Mouse (Mus musculus): ENCODE data around the gene Lrrc63. TPM values are rescaled to one million over a fixed set of nuclear protein-coding genes. Genes with fewer than 3 reads are reported as not detected.
"Not testable (repeated sequence)": the region's sequence is repeated elsewhere in the genome, so short reads cannot be mapped to it uniquely, and the experiment has no call there.

The Lrrc63 gene
- total and polyA plus RNA-seq, 2 experiments from 2014 or later = not detected

GRCm38 (mm10) chr14:75163866-75164265 is 33.2 kb upstream of the Lrrc63 start:
- DNase-seq (no peak), ATAC-seq (no peak)
- 90% methylated on average over 8 of the region's 8 CpGs for WGBS
- Histone ChIP-seq H3K4me3 (ENCODE audit: low read depth, low read length) (no peak overlapping the region), H3K36me3 (ENCODE audit: insufficient read depth) (no peaks in the 10 kb centered on the region), H3K27ac (ENCODE audit: low read depth, low read length) (no peak overlapping the region), H3K9ac (no peak overlapping the region), H3K4me2 (ENCODE audit: low read depth) (no peak overlapping the region), H3K9me3 (ENCODE audit: low read length) (no peaks in the 10 kb centered on the region), H3K4me1 (ENCODE audit: insufficient read depth) (no peaks in the 10 kb centered on the region), H3K27me3 (ENCODE audit: insufficient read depth, low read length) (no peaks in the 10 kb centered on the region)
- TF ChIP-seq CTCF (IDR thresholded peaks at IDR 0.05; ENCODE audit: low read depth) = no peak

GRCm38 (mm10) chr14:75159375-75159774 is 28.7 kb upstream of the Lrrc63 start:
- Histone ChIP-seq H3K9ac (no peak overlapping the region), H3K4me2 (ENCODE audit: low read depth) (no peak overlapping the region), H3K4me1 (ENCODE audit: insufficient read depth) (no peaks in the 10 kb centered on the region), H3K4me3 (ENCODE audit: low read depth, low read length) (no peak overlapping the region), H3K36me3 (ENCODE audit: insufficient read depth) (no peaks in the 10 kb centered on the region), H3K27ac (ENCODE audit: low read depth, low read length) (no peak overlapping the region), H3K27me3 (ENCODE audit: insufficient read depth, low read length) (no peaks in the 10 kb centered on the region), H3K9me3 (ENCODE audit: low read length) (no peaks in the 10 kb centered on the region)
- WGBS = 89% methylated on average over 2 of the region's 2 CpGs
- no peak for DNase-seq
- no peak for TF ChIP-seq CTCF (IDR thresholded peaks at IDR 0.05; ENCODE audit: low read depth)
- no peak for ATAC-seq

GRCm38 (mm10) chr14:75154481-75154880 is 23.8 kb upstream of the Lrrc63 start:
- H3K4me2 ChIP-seq (ENCODE audit: low read depth) = no peak overlapping the region
- H3K9ac ChIP-seq = no peak overlapping the region
- no peak overlapping the region for H3K27ac ChIP-seq (ENCODE audit: low read depth, low read length)
- no peaks in the 10 kb centered on the region for H3K9me3 ChIP-seq (ENCODE audit: low read length)
- WGBS = 89% methylated on average over 8 of the region's 8 CpGs
- H3K4me1 ChIP-seq (ENCODE audit: insufficient read depth) = no peaks in the 10 kb centered on the region
- no peak for ATAC-seq
- no peak for DNase-seq
- no peak for TF ChIP-seq CTCF (IDR thresholded peaks at IDR 0.05; ENCODE audit: low read depth)
- no peaks in the 10 kb centered on the region for H3K36me3 ChIP-seq (ENCODE audit: insufficient read depth)
- H3K27me3 ChIP-seq (ENCODE audit: insufficient read depth, low read length) = no peaks in the 10 kb centered on the region
- H3K4me3 ChIP-seq (ENCODE audit: low read depth, low read length) = no peak overlapping the region

DNA sequence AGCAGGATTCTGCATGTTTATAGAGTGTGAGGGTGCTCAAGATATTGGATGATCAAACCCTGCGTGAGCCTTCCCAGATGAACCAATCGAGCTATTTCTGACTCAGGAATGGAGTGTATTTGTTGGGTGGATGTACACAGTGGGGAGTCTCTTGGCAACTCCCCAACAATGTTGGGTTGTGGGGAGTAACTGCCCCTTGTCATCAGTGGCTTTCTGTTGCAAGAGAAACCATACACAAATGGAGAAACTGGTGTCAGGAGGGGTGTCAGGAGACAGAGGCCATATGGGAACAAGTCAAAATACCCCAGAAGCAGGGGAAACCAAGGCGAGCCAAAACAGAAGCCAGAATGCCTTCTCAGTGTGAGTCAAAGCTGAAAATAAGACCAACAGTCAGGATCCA is 20.5 kb upstream of the Lrrc63 start:
- TF ChIP-seq CTCF (IDR thresholded peaks at IDR 0.05; ENCODE audit: low read depth) = no peak
- no peaks in the 10 kb centered on the region for H3K9me3 ChIP-seq (ENCODE audit: low read length)
- no peaks in the 10 kb centered on the region for H3K36me3 ChIP-seq (ENCODE audit: insufficient read depth)
- ATAC-seq = no peak
- 78% methylated on average over 3 of the region's 3 CpGs for WGBS
- H3K4me1 ChIP-seq (ENCODE audit: insufficient read depth) = no peaks in the 10 kb centered on the region
- no peak overlapping the region for H3K4me3 ChIP-seq (ENCODE audit: low read depth, low read length)
- no peak overlapping the region for H3K4me2 ChIP-seq (ENCODE audit: low read depth)
- no peaks in the 10 kb centered on the region for H3K27me3 ChIP-seq (ENCODE audit: insufficient read depth, low read length)
- H3K9ac ChIP-seq = no peak overlapping the region
- no peak overlapping the region for H3K27ac ChIP-seq (ENCODE audit: low read depth, low read length)
- DNase-seq = no peak

- H3K27ac ChIP-seq (ENCODE audit: low read depth, low read length) = no peak overlapping the region
- TF ChIP-seq CTCF (IDR thresholded peaks at IDR 0.05; ENCODE audit: low read depth) = no peak
- H3K27me3 ChIP-seq (ENCODE audit: insufficient read depth, low read length) = no peaks in the 10 kb centered on the region
- H3K4me1 ChIP-seq (ENCODE audit: insufficient read depth) = no peaks in the 10 kb centered on the region
- ATAC-seq (no peak), DNase-seq (no peak)
- no peak overlapping the region for H3K4me3 ChIP-seq (ENCODE audit: low read depth, low read length)
- H3K4me2 ChIP-seq (ENCODE audit: low read depth) = no peak overlapping the region
- WGBS = 83% methylated on average over 2 of the region's 2 CpGs
- no peaks in the 10 kb centered on the region for H3K9me3 ChIP-seq (ENCODE audit: low read length)
- no peak overlapping the region for H3K9ac ChIP-seq
- no peaks in the 10 kb centered on the region for H3K36me3 ChIP-seq (ENCODE audit: insufficient read depth)
Observed at GRCm38 (mm10) chr14:75150653-75151052, 20.0 kb upstream of the Lrrc63 start.

- Histone ChIP-seq H3K4me3 (ENCODE audit: low read depth, low read length) (no peak overlapping the region), H3K36me3 (ENCODE audit: insufficient read depth) (no peaks in the 10 kb centered on the region), H3K27me3 (ENCODE audit: insufficient read depth, low read length) (no peaks in the 10 kb centered on the region), H3K9me3 (ENCODE audit: low read length) (no peaks in the 10 kb centered on the region), H3K9ac (no peak overlapping the region), H3K4me1 (ENCODE audit: insufficient read depth) (no peaks in the 10 kb centered on the region), H3K4me2 (ENCODE audit: low read depth) (no peak overlapping the region), H3K27ac (ENCODE audit: low read depth, low read length) (no peak overlapping the region)
- TF ChIP-seq CTCF (IDR thresholded peaks at IDR 0.05; ENCODE audit: low read depth) = no peak
- DNase-seq (peak; percentile 44), ATAC-seq (no peak)
- 65% methylated on average over 9 of the region's 9 CpGs for WGBS
Observed at GRCm38 (mm10) chr14:75148229-75148628, 17.5 kb upstream of the Lrrc63 start.

GRCm38 (mm10) chr14:75147706-75148105 is 17.0 kb upstream of the Lrrc63 start:
- not testable (repeated sequence) for H3K27me3 ChIP-seq (ENCODE audit: insufficient read depth, low read length); ATAC-seq; H3K27ac ChIP-seq (ENCODE audit: low read depth, low read length); DNase-seq; H3K4me2 ChIP-seq (ENCODE audit: low read depth); H3K4me3 ChIP-seq (ENCODE audit: low read depth, low read length); H3K9ac ChIP-seq; H3K36me3 ChIP-seq (ENCODE audit: insufficient read depth); H3K9me3 ChIP-seq (ENCODE audit: low read length); H3K4me1 ChIP-seq (ENCODE audit: insufficient read depth)
- 91% methylated on average over 2 of the region's 2 CpGs for WGBS

GRCm38 (mm10) chr14:75139225-75139624 is 8.5 kb upstream of the Lrrc63 start:
- Histone ChIP-seq H3K36me3 (ENCODE audit: insufficient read depth) (no peaks in the 10 kb centered on the region), H3K4me1 (ENCODE audit: insufficient read depth) (no peaks in the 10 kb centered on the region), H3K9ac (no peak overlapping the region), H3K27ac (ENCODE audit: low read depth, low read length) (no peak overlapping the region), H3K27me3 (ENCODE audit: insufficient read depth, low read length) (no peaks in the 10 kb centered on the region), H3K4me2 (ENCODE audit: low read depth) (no peak overlapping the region), H3K9me3 (ENCODE audit: low read length) (no peaks in the 10 kb centered on the region), H3K4me3 (ENCODE audit: low read depth, low read length) (no peak overlapping the region)
- WGBS = 88% methylated on average over 2 of the region's 2 CpGs
- no peak for TF ChIP-seq CTCF (IDR thresholded peaks at IDR 0.05; ENCODE audit: low read depth)
- DNase-seq = no peak
- ATAC-seq = no peak
